Mouse (Mus musculus) liver, adult 2 months (tissue): Measurements from ENCODE around the gene Wbp1l. TPM values are rescaled to one million over a fixed set of nuclear protein-coding genes. Genes with fewer than 3 reads are reported as not detected.
A peak's percentile ranks its signal among the peaks of the same experiment; 100 is the strongest.

Experiments
- DNase-seq: peaks from one replicate; pipeline ENCODE4 v3.0.0-alpha.2; 2011; ENCODE audit warnings: low read depth, low spot score; ENCODE audit errors: extremely low read depth
- H3K27ac ChIP-seq: fragments of 200-500 bp; replicated peaks from 2 replicates; pipeline ENCODE4 v1.5.1; 2012; ENCODE audit warnings: low read depth, mild to moderate bottlenecking, control low read depth, inconsistent platforms, low read length; ENCODE audit not compliant: insufficient read depth
- H3K27me3 ChIP-seq: fragments of 200-500 bp; 2 replicates; pipeline ENCODE4 v1.6.1; 2012; ENCODE audit warnings: mild to moderate bottlenecking, moderate library complexity, low read length, inconsistent platforms; ENCODE audit not compliant: control insufficient read depth, insufficient read depth
- H3K36me3 ChIP-seq: fragments of 200-500 bp; 2 replicates; pipeline ENCODE4 v1.6.1; 2012; ENCODE audit warnings: low read length, inconsistent platforms; ENCODE audit not compliant: control insufficient read depth, insufficient read depth
- H3K4me1 ChIP-seq: fragments of 200-500 bp; 2 replicates; pipeline ENCODE4 v1.6.1; 2011; ENCODE audit warnings: low read length; ENCODE audit not compliant: control insufficient read depth, insufficient read depth
- H3K4me3 ChIP-seq: fragments of 200-500 bp; 2 replicates; pipeline ENCODE4 v1.5.1; 2011; ENCODE audit warnings: low read depth, mild to moderate bottlenecking, control low read depth, low read length, moderate library complexity; ENCODE audit not compliant: insufficient read depth
- H3K79me2 ChIP-seq: fragments of 200-500 bp; 2 replicates; pipeline ENCODE4 v1.6.1; 2012; ENCODE audit warnings: inconsistent platforms, mild to moderate bottlenecking, low read length, moderate library complexity; ENCODE audit not compliant: control insufficient read depth, insufficient read depth
- H3K9ac ChIP-seq: fragments of 200-500 bp; 2 replicates; pipeline ENCODE4 v1.6.1; 2012; ENCODE audit warnings: low read depth, mild to moderate bottlenecking, control low read depth, inconsistent platforms, low read length
- CTCF ChIP-seq: fragments of 200-500 bp; IDR thresholded peaks from 2 replicates; pipeline ENCODE4 v1.5.1; 2011; ENCODE audit warnings: low read depth, low read length, control low read depth
- POLR2A ChIP-seq: fragments of 200-500 bp; IDR thresholded peaks from 2 replicates; pipeline ENCODE4 v1.6.1; 2011; ENCODE audit warnings: low read length, control low read depth; ENCODE audit not compliant: insufficient read depth; ENCODE audit errors: extremely low read depth
- WGBS: fragments of 180-500 bp; shearing (Covaris S2); methylation state at CpG from one replicate; pipeline ENCODE4 v1.1.7; 2018; 5-methylcytosine and 5-hydroxymethylcytosine counted together
- polyA plus RNA-seq: library from polyadenylated mRNA; depleted of rRNA; stranded (reverse); fragments of >200 nt; gene quantifications from 2 replicates; pipeline ENCODE4 v1.2.3, GENCODE M21; 2012
- total RNA-seq: library from RNA; depleted of rRNA; stranded (reverse); fragments of >200 nt; gene quantifications from 2 replicates; pipeline ENCODE4 v1.2.3, GENCODE M21; 2014

Wbp1l gene
- total and polyA plus RNA-seq, 2 experiments = 66.7 to 140 TPM

DNA sequence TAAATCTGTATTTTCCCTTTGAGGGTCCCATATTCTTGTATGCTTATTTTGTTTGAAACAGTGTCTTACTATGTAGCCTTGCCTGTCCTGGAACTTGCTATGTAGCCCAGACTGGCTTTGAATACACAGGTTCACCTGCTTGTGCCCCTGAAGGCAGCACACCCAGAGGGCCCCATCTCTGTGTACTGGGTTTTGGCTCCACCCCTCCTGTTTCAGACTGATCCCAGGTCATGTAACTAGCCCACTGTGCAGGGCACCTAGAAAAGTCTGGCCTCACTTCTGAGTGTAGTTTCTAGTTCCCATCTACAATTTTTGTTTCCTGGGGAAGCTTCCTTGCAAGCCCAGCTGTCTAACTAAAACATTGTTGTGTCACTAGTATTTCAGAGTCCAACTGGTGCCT lies 40.2 kb downstream of the Wbp1l start:
- Histone ChIP-seq H3K27ac (0 out of 2 replicates have a peak overlapping the region, but pooled peaks have one; percentile 23), H3K27me3 (no peaks in the 10 kb centered on the region), H3K4me3 (no peak overlapping the region), H3K79me2 (peaks cover 36% of the 10 kb centered on the region; the same call in 1 of the 2 replicates), H3K9ac (no peak overlapping the region), H3K4me1 (peaks cover 37% of the 10 kb centered on the region), H3K36me3 (peaks cover 10% of the 10 kb centered on the region; the same call in 1 of the 2 replicates)
- no peak for DNase-seq
- TF ChIP-seq POLR2A (no peak), CTCF (no peak)

DNA sequence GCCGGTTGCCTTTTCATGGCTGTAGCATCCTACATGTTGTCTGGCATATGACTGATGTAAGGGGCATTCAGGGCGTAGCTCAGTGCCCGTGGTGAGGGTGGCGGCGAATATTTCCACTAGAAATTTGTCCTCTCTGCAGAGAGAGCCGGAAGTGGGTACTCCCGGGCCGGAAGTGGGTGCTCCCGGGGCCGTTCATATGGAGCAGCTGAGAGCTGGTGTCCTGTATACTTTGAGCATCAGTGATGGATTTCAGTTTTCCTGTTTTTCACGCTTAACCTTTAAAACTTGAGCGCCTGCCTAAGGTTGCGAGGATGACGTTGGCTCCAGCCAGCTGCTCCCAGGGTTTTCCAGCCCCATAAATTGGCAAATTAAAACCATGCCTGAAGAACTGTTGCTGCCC lies 40.6 kb downstream of the Wbp1l start:
- peaks cover 34% of the 10 kb centered on the region; the same call in 1 of the 2 replicates for H3K79me2 ChIP-seq
- H3K4me3 ChIP-seq = no peak overlapping the region
- H3K27me3 ChIP-seq = no peaks in the 10 kb centered on the region
- 76% methylated on average over 14 of the region's 14 CpGs for WGBS
- peaks cover 41% of the 10 kb centered on the region for H3K4me1 ChIP-seq
- no peak for TF ChIP-seq CTCF
- TF ChIP-seq POLR2A = no peak
- no peak for DNase-seq
- 0 out of 2 replicates have a peak overlapping the region, but pooled peaks have one; percentile 8 for H3K27ac ChIP-seq
- no peak overlapping the region for H3K9ac ChIP-seq
- H3K36me3 ChIP-seq = peaks cover 10% of the 10 kb centered on the region; the same call in 1 of the 2 replicates

DNA sequence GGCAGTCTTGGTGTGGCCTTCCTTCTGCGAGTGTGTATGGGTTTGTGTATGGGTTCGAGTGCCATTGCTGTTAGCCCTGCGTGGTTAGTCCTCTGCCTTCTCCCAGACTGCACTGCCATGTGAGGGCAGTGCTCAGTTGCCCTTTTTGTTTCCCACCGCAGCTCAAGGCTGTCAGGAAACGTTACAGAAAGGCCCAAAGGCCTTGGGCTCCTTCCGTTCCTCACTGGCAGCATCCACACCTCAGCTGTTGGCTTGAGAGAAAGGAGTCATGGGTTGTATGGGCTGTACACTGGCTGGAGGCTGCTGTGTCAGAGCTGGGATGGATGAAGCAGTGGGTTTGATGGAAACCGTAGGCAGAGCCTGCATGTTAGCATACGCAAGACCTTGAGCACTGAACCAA lies 41.9 kb downstream of the Wbp1l start:
- Histone ChIP-seq H3K27ac (peak overlapping the region; percentile 39), H3K9ac (no peak overlapping the region)

DNA sequence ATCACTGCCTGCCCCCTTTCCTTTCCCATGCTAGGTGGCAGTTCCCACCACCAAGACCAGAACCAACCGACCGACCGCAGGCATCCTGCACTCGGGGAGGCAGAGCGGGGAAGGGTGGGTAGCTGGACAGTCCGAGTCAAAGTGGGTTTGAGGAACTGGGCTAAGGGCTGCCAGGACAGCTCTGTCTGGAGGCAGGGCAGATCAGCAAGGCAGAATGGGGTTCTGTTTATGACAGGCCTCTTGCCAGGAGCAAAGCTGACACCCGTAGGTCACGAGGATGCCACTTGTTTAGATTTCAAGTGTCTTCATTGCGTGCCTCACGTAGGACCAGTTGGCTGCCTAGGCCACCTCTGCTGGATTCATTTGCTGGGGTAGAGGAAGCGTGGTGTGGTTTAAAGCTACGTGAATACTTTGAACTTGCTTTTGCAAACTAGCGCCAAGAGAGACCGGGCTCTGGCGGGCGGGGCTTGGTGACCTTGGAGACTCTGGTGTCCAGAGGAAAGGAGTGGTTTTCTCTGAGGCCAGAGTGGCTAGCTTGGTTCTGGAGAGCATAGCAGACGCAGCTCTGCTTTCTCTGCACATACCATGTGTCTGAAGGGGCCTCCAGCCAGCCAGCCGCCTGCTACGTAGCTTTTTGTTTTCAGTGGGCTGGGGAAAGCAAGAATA lies 42.7 kb downstream of the Wbp1l start:
- no peaks in the 10 kb centered on the region for H3K27me3 ChIP-seq
- peak overlapping the region; percentile 18 for H3K9ac ChIP-seq
- DNase-seq = peak; percentile 91
- no peak for TF ChIP-seq CTCF
- TF ChIP-seq POLR2A = no peak
- peaks cover 22% of the 10 kb centered on the region; the same call in 1 of the 2 replicates for H3K79me2 ChIP-seq
- peaks cover 8% of the 10 kb centered on the region; the same call in 1 of the 2 replicates for H3K36me3 ChIP-seq
- H3K4me1 ChIP-seq = peaks cover 56% of the 10 kb centered on the region
- H3K27ac ChIP-seq = peak overlapping the region; percentile 39
- WGBS = 26% methylated on average over 19 of the region's 19 CpGs
- H3K4me3 ChIP-seq = no peak overlapping the region

More for the DNA sequence above, 41.9 kb downstream of the Wbp1l start:
- H3K4me3 ChIP-seq = no peak overlapping the region
- TF ChIP-seq CTCF (no peak), POLR2A (no peak)
- peaks cover 28% of the 10 kb centered on the region; the same call in 1 of the 2 replicates for H3K79me2 ChIP-seq
- DNase-seq = no peak
- H3K36me3 ChIP-seq = peaks cover 8% of the 10 kb centered on the region; the same call in 1 of the 2 replicates
- H3K4me1 ChIP-seq = peaks cover 51% of the 10 kb centered on the region
- no peaks in the 10 kb centered on the region for H3K27me3 ChIP-seq
- WGBS = 59% methylated on average over 8 of the region's 8 CpGs

DNA sequence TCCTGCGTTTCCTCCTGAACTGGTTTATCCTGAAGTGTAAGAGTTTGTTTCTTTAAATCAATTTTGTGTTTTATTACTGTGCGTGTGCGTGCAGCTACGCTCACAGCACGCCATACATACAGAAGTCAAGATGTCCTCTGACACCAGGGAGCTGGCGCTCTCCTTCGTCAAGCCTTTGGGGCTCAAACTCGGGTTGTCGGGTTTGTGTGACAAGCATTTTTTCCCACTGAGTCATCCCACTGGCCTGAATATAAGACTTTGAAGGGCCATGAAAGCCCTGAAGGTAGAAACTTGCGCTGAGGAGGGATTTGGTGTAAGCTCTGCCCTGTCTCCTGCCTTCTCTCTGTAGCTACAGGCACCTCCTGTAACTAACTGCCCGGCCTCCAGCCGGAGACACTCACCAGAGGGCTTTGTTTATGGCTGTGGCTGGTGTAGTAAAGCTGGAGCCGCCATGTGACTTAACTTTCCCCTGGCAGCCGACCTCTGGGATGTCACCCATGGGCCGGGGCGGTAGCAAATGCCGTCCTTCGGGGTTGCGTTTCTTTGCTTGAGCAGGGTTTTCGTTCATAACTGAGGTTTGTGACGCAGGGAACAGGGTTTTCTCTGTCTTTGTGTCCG lies 43.4 kb downstream of the Wbp1l start:
- Histone ChIP-seq H3K4me1 (peaks cover 59% of the 10 kb centered on the region), H3K27ac (peak overlapping the region; percentile 39)

More for the DNA sequence above, 43.4 kb downstream of the Wbp1l start:
- 66% methylated on average over 22 of the region's 22 CpGs for WGBS
- TF ChIP-seq CTCF = no peak
- no peak for TF ChIP-seq POLR2A
- Histone ChIP-seq H3K4me3 (no peak overlapping the region), H3K9ac (peak overlapping the region; percentile 20), H3K79me2 (peaks cover 24% of the 10 kb centered on the region; the same call in 1 of the 2 replicates), H3K27me3 (no peaks in the 10 kb centered on the region), H3K36me3 (peaks cover 9% of the 10 kb centered on the region; the same call in 1 of the 2 replicates)
- no peak for DNase-seq
